Mouse (Mus musculus) mammary gland, adult 2 months (tissue): Measurements from ENCODE around the gene Zfp141. TPM values are rescaled to one million over a fixed set of nuclear protein-coding genes. Genes with fewer than 3 reads are reported as not detected.

ENCODE experiments used
- polyA plus RNA-seq: library from polyadenylated mRNA; depleted of rRNA; stranded (reverse); fragments of >200 nt; gene quantifications from 2 replicates; pipeline ENCODE4 v1.2.3, GENCODE M21; 2012; ENCODE audit warnings: low replicate concordance; rRNA removed

Zfp141 gene
- 4.2 and 6.7 TPM in 2 replicates for polyA plus RNA-seq

DNA sequence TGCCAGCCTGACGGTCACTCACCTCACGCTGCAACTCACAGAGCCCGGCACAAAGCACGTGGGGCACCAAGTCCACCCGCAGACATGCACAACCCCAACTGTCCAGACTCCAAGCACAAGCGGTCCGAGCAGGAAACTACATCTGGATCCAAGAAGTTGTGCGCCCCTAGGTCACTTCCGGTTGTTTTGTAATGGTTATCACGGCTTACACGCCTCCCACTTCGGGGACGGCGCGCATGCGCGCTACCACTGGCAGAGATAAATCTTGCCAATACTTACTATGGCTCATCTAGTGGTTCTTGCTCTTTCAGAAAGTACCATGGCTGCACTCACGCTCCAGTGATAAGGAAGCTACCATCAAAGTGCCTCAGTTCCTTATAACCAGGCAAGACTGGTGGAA, at the start of gene Zfp141:
Gene Zfp141 (minus strand): TSS at position 153 of the 400 bp plus-strand sequence.

DNA sequence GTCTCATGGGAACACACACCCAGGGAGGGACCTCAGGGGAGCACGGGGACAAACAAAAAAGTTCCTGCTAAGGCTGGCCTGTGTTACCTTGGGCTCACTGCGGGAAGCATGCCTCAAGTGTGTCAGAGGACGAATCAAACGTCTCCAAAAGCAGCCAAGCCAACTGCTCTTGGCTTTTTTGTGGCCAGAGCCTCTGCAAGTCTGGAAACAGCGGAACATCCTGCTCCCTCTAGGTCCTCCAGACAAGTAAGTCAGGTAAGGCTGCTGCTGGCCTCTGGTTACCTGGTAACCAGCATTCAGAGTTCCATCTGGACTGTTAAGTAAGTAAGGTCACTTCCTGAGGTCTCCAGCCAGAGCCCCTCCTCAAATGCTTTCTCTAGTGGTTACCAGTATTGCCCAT, 57.7 kb downstream of the Zfp141 start, which contains the start of gene 4933421I07Rik:
Gene 4933421I07Rik (minus strand): TSS at position 271 of the 400 bp plus-strand sequence.

Other genes with a start within 250 kb of the Zfp141 start
- gene Vmn2r61, start 245.7 kb downstream of the Zfp141 start, polyA plus RNA-seq, result not detected in 2 replicates
- not detected in 2 replicates for gene 4933421I07Rik, start 57.6 kb downstream of the Zfp141 start, polyA plus RNA-seq
- not detected in 2 replicates for gene Gm21028, start 72.8 kb upstream of the Zfp141 start, polyA plus RNA-seq
- not detected in 2 replicates for gene Zfp977, start 86.8 kb upstream of the Zfp141 start, polyA plus RNA-seq
- gene Zfp976, start 136.8 kb upstream of the Zfp141 start, polyA plus RNA-seq, result 0.11 and 0.37 TPM in 2 replicates
- 0.18 and 0.60 TPM in 2 replicates for gene Zfp975, start 187.0 kb upstream of the Zfp141 start, polyA plus RNA-seq
- gene Gm17067, start 221.3 kb upstream of the Zfp141 start, polyA plus RNA-seq, result not detected in 2 replicates